Mouse (Mus musculus) MEL (cell line): ENCODE measurements around the gene Usp11.

Experiments
- BHLHE40 ChIP-seq: IDR thresholded peaks from 2 replicates; pipeline ENCODE4 v1.6.1; 2012; ENCODE audit warnings: low read depth, mild to moderate bottlenecking, inconsistent platforms, low read length, improper control_type of control experiment, borderline replicate concordance
- CTCF ChIP-seq, 3 experiments: IDR thresholded peaks in 2 of 3; conservative IDR thresholded peaks in 1 of 3; 2 replicates each; pipeline ENCODE4 v1.5.1; 2011 to 2012; ENCODE audit warnings: low read length in 3 of 3, low read depth in 2 of 3, mild to moderate bottlenecking in 2 of 3, improper control_type of control experiment in 1 of 3, inconsistent platforms in 1 of 3, mixed read lengths in 1 of 3, moderate library complexity in 1 of 3; ENCODE audit not compliant: control insufficient read depth in 1 of 3, insufficient read depth in 1 of 3, poor library complexity in 1 of 3, severe bottlenecking in 1 of 3
- GABPA ChIP-seq: IDR thresholded peaks from 2 replicates; pipeline ENCODE4 v1.6.1; 2012; ENCODE audit warnings: low read depth, mild to moderate bottlenecking, inconsistent platforms, low read length, improper control_type of control experiment, moderate library complexity
- HCFC1 ChIP-seq: IDR thresholded peaks from 2 replicates; pipeline ENCODE4 v1.6.1; 2012; ENCODE audit warnings: low read depth, mild to moderate bottlenecking, inconsistent platforms, low read length, improper control_type of control experiment, moderate library complexity
- NRF1 ChIP-seq: IDR thresholded peaks from 2 replicates; pipeline ENCODE4 v1.6.1; 2014; ENCODE audit warnings: low read depth, mild to moderate bottlenecking, inconsistent platforms, low read length, improper control_type of control experiment, moderate library complexity; ENCODE audit not compliant: poor library complexity, insufficient read depth, severe bottlenecking
- POLR2A ChIP-seq, 2 experiments: IDR thresholded peaks; 2 replicates each; pipeline ENCODE4 v1.6.1; 2011 to 2012; ENCODE audit warnings: low read length in 2 of 2, mild to moderate bottlenecking in 2 of 2, control low read depth in 1 of 2, improper control_type of control experiment in 1 of 2, low read depth in 1 of 2, moderate library complexity in 1 of 2; ENCODE audit not compliant: control insufficient read depth in 1 of 2, insufficient read depth in 1 of 2, poor library complexity in 1 of 2
- POLR2AphosphoS2 ChIP-seq: IDR thresholded peaks from 2 replicates; pipeline ENCODE4 v1.6.1; 2011; ENCODE audit warnings: low read length, improper control_type of control experiment
- SIN3A ChIP-seq: IDR thresholded peaks from 2 replicates; pipeline ENCODE4 v1.6.1; 2012; ENCODE audit warnings: low read length, improper control_type of control experiment, inconsistent platforms
- SMC3 ChIP-seq: IDR thresholded peaks from 2 replicates; pipeline ENCODE4 v1.6.1; 2011; ENCODE audit warnings: low read depth, low read length, improper control_type of control experiment
- UBTF ChIP-seq: IDR thresholded peaks from 2 replicates; pipeline ENCODE4 v1.6.1; 2012; ENCODE audit warnings: low read depth, mild to moderate bottlenecking, inconsistent platforms, low read length, improper control_type of control experiment, moderate library complexity, borderline replicate concordance; ENCODE audit not compliant: insufficient read depth
- USF1 ChIP-seq: IDR thresholded peaks from 2 replicates; pipeline ENCODE4 v1.6.1; 2014; ENCODE audit warnings: low read depth, mild to moderate bottlenecking, inconsistent platforms, low read length, improper control_type of control experiment, moderate library complexity

DNA sequence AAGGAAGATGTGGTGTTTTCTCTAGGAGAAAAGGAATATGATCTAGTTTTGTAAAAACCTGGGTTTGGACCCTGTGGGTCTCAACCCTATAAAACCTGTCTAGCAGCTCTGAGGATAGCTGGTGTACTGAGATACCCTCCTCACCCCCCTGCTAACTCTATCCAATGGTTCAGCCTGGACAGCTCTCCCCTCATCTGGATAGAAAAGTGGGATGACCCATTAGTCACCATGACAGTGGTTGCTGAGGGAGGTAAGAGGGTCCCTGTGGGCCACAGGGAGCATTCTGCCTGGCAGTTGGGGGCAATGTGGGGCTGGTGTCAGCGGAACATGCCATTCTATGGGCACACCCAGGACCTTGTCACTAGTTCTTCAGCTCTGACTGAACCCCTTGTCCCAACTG, 11.1 kb upstream of the Usp11 start:
- TF ChIP-seq SIN3A (no peak), CTCF (IDR thresholded peaks at IDR 0.05 in 2 of 3, conservative IDR thresholded peaks at IDR 0.05 in 1 of 3; ENCODE audit: control insufficient read depth in 1 of 3, insufficient read depth in 1 of 3, low read depth in 2 of 3, low read length in 3 of 3, poor library complexity in 1 of 3, severe bottlenecking in 1 of 3) (no peak), GABPA (no peak), NRF1 (no peak), BHLHE40 (no peak), SMC3 (no peak), POLR2AphosphoS2 (no peak), HCFC1 (no peak), UBTF (no peak), USF1 (no peak), POLR2A (IDR thresholded peaks at IDR 0.05; ENCODE audit: control insufficient read depth in 1 of 2, insufficient read depth in 1 of 2, low read depth in 1 of 2, low read length in 2 of 2, poor library complexity in 1 of 2) (no peak)
